ENCODE assay signal across 32 mouse cellular contexts in the genomic region with DNA sequence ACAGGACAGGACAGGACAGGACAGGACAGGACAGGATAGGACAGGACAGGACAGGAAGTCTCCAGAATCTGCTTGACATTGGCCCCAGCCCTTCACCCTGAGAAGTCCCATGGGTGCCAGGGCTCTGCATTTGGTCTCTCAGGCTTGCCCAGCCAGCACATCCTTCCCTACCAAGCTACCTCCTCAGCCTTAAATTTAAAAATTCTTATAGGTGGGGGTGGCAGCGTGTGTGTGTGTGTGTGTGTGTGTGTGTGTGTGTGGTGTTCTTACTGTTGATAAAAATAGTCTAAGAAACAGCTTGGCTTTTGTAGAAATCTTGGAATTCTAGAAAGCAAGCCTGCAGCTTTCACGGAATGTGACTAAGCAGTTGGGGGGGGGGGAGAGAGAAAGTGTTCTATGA. TPM values are rescaled to one million over a fixed set of nuclear protein-coding genes. Genes with fewer than 3 reads are reported as not detected.
DNase-seq lines count a peak whose midpoint lies in the region; ATAC-seq lines count a peak whose summit lies in the region.
"Had no signal": no experiment of that assay in that cellular context is flagged by ENCODE, and none has a peak within 500 bp of the region (broad histone marks: within the 10 kb centered on the region; RNA-seq: fewer than 3 reads in every experiment).

No protein-coding gene starts in this region.

- H3K9me3 ChIP-seq in intestine, embryonic 16.5 days (ENCODE audit: control insufficient read depth, low read length): no peaks in the 10 kb centered on the region
- no peaks in the 10 kb centered on the region for H3K9me3 ChIP-seq in hindbrain, embryonic 11.5 days (ENCODE audit: control insufficient read depth, low read length)
- H3K9me3 ChIP-seq: embryonic facial prominence, embryonic 13.5 days; G1E; hindbrain, embryonic 10.5 days; limb, embryonic 12.5 days; liver, embryonic 15.5 days; midbrain, embryonic 15.5 days had no signal

- no peaks in the 10 kb centered on the region for H3K36me3 ChIP-seq in intestine, embryonic 16.5 days (ENCODE audit: control insufficient read depth, insufficient read depth, low read length)
- H3K36me3 ChIP-seq in hindbrain, embryonic 11.5 days (ENCODE audit: control insufficient read depth, insufficient read depth, low read length): no peaks in the 10 kb centered on the region
- H3K36me3 ChIP-seq: embryonic facial prominence, embryonic 13.5 days; G1E; hindbrain, embryonic 10.5 days; limb, embryonic 12.5 days; liver, embryonic 15.5 days; midbrain, embryonic 15.5 days had no signal

- H3K4me1 ChIP-seq in intestine, embryonic 16.5 days (ENCODE audit: control insufficient read depth, insufficient read depth, low read length): 0 out of 2 replicates have a peak, but pooled peaks cover 2% of the 10 kb centered on the region
- no peaks in the 10 kb centered on the region for H3K4me1 ChIP-seq in hindbrain, embryonic 11.5 days (replicated peaks; ENCODE audit: control insufficient read depth, insufficient read depth, low read length)
- H3K4me1 ChIP-seq: limb, embryonic 12.5 days; midbrain, embryonic 15.5 days had no signal

- no peak overlapping the region for H3K4me2 ChIP-seq in intestine, embryonic 16.5 days (ENCODE audit: low read depth, low read length)
- H3K4me2 ChIP-seq in hindbrain, embryonic 11.5 days (replicated peaks; ENCODE audit: low read depth, low read length): no peak overlapping the region
- H3K4me2 ChIP-seq: embryonic facial prominence, embryonic 13.5 days; limb, embryonic 12.5 days; liver, embryonic 15.5 days; lung, embryonic 14.5 days; midbrain, embryonic 15.5 days had no signal

- no peak for ATAC-seq in intestine, embryonic 16.5 days
- no peak for ATAC-seq in hindbrain, embryonic 11.5 days (ENCODE audit: low FRiP score)
- ATAC-seq: forebrain, embryonic 16.5 days; hindbrain, embryonic 16.5 days; midbrain, embryonic 15.5 days had no signal

- H3K27ac ChIP-seq in intestine, embryonic 16.5 days (ENCODE audit: low read length): no peak overlapping the region
- no peak overlapping the region for H3K27ac ChIP-seq in hindbrain, embryonic 11.5 days (ENCODE audit: low read depth, low read length)
- H3K27ac ChIP-seq: embryonic facial prominence, embryonic 13.5 days; gastrocnemius, adult 2 months; heart, adult 2 months; hindbrain, embryonic 10.5 days; limb, embryonic 12.5 days; liver, embryonic 15.5 days; midbrain, embryonic 15.5 days had no signal

- WGBS in intestine, embryonic 16.5 days: 62% methylated on average over 2 of the region's 2 CpGs
- 81% methylated on average over 2 of the region's 2 CpGs for WGBS in hindbrain, embryonic 11.5 days

- no peak overlapping the region for H3K9ac ChIP-seq in intestine, embryonic 16.5 days (ENCODE audit: low read depth, low read length)
- no peak overlapping the region for H3K9ac ChIP-seq in hindbrain, embryonic 11.5 days (ENCODE audit: low read depth, low read length)
- H3K9ac ChIP-seq: embryonic facial prominence, embryonic 13.5 days; limb, embryonic 12.5 days; liver, embryonic 15.5 days; lung, embryonic 14.5 days; midbrain, embryonic 15.5 days had no signal

- H3K4me3 ChIP-seq in intestine, embryonic 16.5 days (ENCODE audit: low read length): no peak overlapping the region
- no peak overlapping the region for H3K4me3 ChIP-seq in hindbrain, embryonic 11.5 days (ENCODE audit: low read depth, low read length)
- H3K4me3 ChIP-seq: embryonic facial prominence, embryonic 13.5 days; gastrocnemius, adult 2 months; heart, adult 2 months; hindbrain, embryonic 10.5 days; limb, embryonic 12.5 days; liver, embryonic 15.5 days; midbrain, embryonic 15.5 days had no signal

- DNase-seq in frontal cortex, adult 2 months (ENCODE audit: extremely low spot score in 1 of 2, low spot score in 1 of 2): peak; percentile 55 to 70
- DNase-seq in frontal cortex, postnatal 14 days (ENCODE audit: low spot score in 2 of 2): no peak
- peak; percentile 29 for DNase-seq in testis, postnatal 10 days (ENCODE audit: low spot score)
- no peak for DNase-seq in testis, postnatal 14 days (ENCODE audit: low spot score)
- DNase-seq in right cerebral cortex, adult 2 months (ENCODE audit: low spot score in 2 of 2): peak; percentile 61 to 67
- DNase-seq in hindbrain, embryonic 11.5 days (ENCODE audit: low spot score): no peak
- no peak for DNase-seq in heart, adult 9 months (ENCODE audit: low spot score in 2 of 2)
- DNase-seq: adrenal gland, adult 8-10 months; cerebellum, adult 9-10 months; gastrocnemius, adult 2 months; gastrocnemius, postnatal 36 days; heart, adult 2 months; heart, postnatal 14 days; kidney, adult 2 months; kidney, postnatal 4 days; lung, embryonic 14.5 days; lung, postnatal 14 days had no signal

- H3K27me3 ChIP-seq in intestine, embryonic 16.5 days (replicated peaks; ENCODE audit: control insufficient read depth, insufficient read depth, low read length): no peaks in the 10 kb centered on the region
- no peaks in the 10 kb centered on the region for H3K27me3 ChIP-seq in hindbrain, embryonic 11.5 days (ENCODE audit: control insufficient read depth, insufficient read depth, low read length)
- H3K27me3 ChIP-seq: embryonic facial prominence, embryonic 13.5 days; limb, embryonic 12.5 days; liver, embryonic 15.5 days; midbrain, embryonic 15.5 days had no signal

RNA-seq across cellular contexts. Expression of gene Spesp1, which starts 52.0 kb away (rescaled TPM):
- 0.04 TPM in 1 of 2 replicates, not detected in the other for polyA plus RNA-seq in frontal cortex, adult 2 months (2012; rRNA removed)
- polyA plus RNA-seq in intestine, embryonic 16.5 days (2015; fragmentation: Nextera tagmentation; extraction: Ambion mirVana): not detected in 2 replicates
- polyA plus RNA-seq in hindbrain, embryonic 11.5 days (2014; fragmentation: Nextera tagmentation; extraction: Ambion mirVana): not detected in 2 replicates
- polyA plus RNA-seq: embryonic facial prominence, embryonic 13.5 days; forebrain, embryonic 11.5 days; forebrain, embryonic 16.5 days; G1E; heart, embryonic 14.5 days; hindbrain, embryonic 10.5 days; hindbrain, embryonic 16.5 days; intestine, embryonic 14.5 days; kidney, adult 2 months; kidney, embryonic 16.5 days; limb, embryonic 12.5 days; liver, adult 2 months; liver, embryonic 15.5 days; lung, embryonic 14.5 days; midbrain, embryonic 15.5 days; neural tube, embryonic 11.5 days had no signal

Comparison
In these comparisons a context has a peak if more than half of its experiments do, and no peak if none do; other contexts are left out.
1. DNase-seq: peak in frontal cortex, adult 2 months (2 of 2), testis, postnatal 10 days (single experiment) and right cerebral cortex, adult 2 months (2 of 2); none in frontal cortex, postnatal 14 days (0 of 2), testis, postnatal 14 days (single experiment), hindbrain, embryonic 11.5 days (single experiment) and heart, adult 9 months (0 of 2).